Mouse (Mus musculus) G1E (cell line): ENCODE measurements at regions not wholly inside any gene's neighbourhood (a gene's known extent, or its start where the extent isn't known, plus 50 kb on each side); places are given as distances from the start of the nearest gene placed in this dataset.

Experiments
- CTCF ChIP-seq: IDR thresholded peaks from 2 replicates; pipeline ENCODE4 v1.5.1; 2012; ENCODE audit warnings: low read depth, low read length, inconsistent platforms, mixed read lengths
- GATA1 ChIP-seq: IDR thresholded peaks from 2 replicates; pipeline ENCODE4 v1.6.1; 2012; ENCODE audit warnings: borderline replicate concordance, low read length, inconsistent platforms, mixed read lengths
- TAL1 ChIP-seq: conservative IDR thresholded peaks from 2 replicates; pipeline ENCODE4 v1.6.1; 2012; ENCODE audit warnings: low read depth, low read length, inconsistent platforms, mixed read lengths

DNA sequence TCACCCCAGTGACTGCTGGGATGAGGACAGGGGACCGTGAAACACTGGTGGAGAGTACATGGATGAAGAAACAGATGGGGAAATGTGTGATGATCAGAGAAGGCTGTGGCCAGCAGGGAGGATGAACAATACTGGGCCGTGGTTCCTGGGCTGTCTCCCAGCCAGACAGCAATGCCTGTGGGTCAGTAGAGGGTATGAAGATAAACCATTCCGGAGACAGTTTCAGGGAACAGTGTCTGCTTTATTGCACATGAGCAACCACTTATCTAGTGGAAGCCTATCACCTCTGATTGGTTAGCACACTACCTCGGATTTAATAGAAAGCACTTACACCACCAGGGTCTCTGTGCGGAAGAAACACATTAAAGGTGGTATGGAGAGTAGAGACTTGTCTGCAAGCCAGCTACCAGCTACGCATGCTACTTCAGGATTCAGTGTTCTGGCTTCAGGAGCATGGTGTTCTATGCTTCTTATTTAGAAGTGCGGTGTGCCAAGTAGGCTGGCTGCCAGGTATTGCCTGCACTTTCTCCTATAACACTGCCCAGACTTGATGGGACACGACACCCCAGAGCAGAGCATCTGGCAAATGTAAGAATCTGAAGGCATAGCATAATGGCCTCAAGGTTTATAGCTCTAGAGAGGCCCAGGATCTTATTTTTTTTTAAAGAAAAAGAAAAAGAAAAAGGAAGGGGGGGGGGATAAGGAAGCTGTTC, 185.5 kb downstream of the Clic5 start:
- TF ChIP-seq GATA1, result no peak
- TF ChIP-seq CTCF, result no peak
- TF ChIP-seq TAL1, result no peak
